Mouse (Mus musculus) c-Kit-negative CD71-positive TER-119-positive erythroid progenitor cells, embryonic 14.5 days (primary cell): Measurements from ENCODE around the gene Fbxo40.

Source experiments
- DNase-seq: peaks from one replicate; pipeline ENCODE4 v3.0.0-alpha.2; 2013; ENCODE audit warnings: low read depth, low spot score

Fbxo40 gene

DNA sequence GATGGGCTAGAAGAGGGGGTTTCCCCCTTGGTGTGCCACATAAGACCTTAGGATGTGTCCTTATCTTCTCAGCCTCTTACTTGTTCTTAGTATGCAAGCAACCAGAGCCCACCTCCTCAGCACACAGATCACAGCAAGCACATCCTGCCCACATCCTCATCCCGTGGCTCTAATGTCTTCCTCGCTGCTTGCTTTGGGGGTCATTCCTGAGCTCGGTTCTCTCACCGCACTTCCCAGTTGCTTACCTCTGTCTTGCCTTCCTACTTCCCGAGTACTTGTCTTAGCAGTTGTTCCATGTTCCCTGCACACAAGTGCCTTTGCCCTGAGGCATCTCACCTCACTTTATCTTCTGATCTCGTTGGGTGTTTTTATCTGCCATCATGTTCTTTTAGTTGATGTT is 68.3 kb downstream of the Fbxo40 start:
- DNase-seq: no peak

DNA sequence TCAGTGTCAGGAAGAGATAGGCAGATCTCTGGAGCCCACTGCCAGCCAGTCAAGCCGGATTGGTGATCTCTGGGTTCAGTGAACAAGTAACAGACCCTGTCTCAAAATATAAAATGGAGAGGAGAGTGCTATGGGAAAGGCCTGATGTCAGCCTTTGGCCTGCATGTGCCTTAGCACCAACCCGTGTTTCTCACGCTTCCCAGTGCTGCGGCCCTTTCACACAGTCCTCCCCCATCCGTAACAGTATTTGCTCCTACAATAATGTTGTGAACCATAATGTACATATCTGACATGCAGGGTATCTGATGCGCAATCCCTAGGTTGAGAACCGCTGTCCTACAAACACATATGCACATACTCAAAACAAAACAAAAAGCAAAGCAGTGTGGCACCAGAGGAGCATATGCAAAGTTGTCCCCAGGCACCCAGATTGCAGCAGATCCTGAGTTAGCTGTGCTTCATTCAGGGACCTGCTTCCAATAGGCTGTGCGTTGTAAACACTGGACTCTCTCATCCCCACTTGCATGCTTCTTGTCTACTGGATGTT is 69.1 kb downstream of the Fbxo40 start:
- DNase-seq: no peak

GRCm38 (mm10) chr16:36920410-36920809 is 69.9 kb downstream of the Fbxo40 start:
- DNase-seq: no peak

GRCm38 (mm10) chr16:36918505-36918904 is 71.8 kb downstream of the Fbxo40 start:
- DNase-seq: no peak

GRCm38 (mm10) chr16:36914195-36914594 is 76.1 kb downstream of the Fbxo40 start:
- no peak for DNase-seq
